Mouse (Mus musculus) midbrain, embryonic 14.5 days (tissue): ENCODE measurements around the gene Tpcn1. TPM values are rescaled to one million over a fixed set of nuclear protein-coding genes. Genes with fewer than 3 reads are reported as not detected.
A peak's percentile ranks its signal among the peaks of the same experiment; 100 is the strongest.

Source experiments
- ATAC-seq: fragments of 200-750 bp; cut with Nextera tagmentation; 2 replicates; pipeline ENCODE4 v1.8.0; 2017; ENCODE audit warnings: moderate number of reproducible peaks, moderate library complexity; ENCODE audit not compliant: low FRiP score, low TSS enrichment
- DNase-seq: peaks from one replicate; pipeline ENCODE4 v3.0.0-alpha.2; 2015
- H3K27ac ChIP-seq: fragments of 300-500 bp; sonication (generic); replicated peaks from 2 replicates; pipeline ENCODE4 v1.5.1; 2014; ENCODE audit warnings: mild to moderate bottlenecking, low read depth, low read length, moderate library complexity
- H3K27me3 ChIP-seq: fragments of 300-500 bp; sonication (generic); 2 replicates; pipeline ENCODE4 v1.6.1; 2014; ENCODE audit warnings: low read length, control low read depth, mixed read lengths; ENCODE audit not compliant: control insufficient read depth, insufficient read depth
- H3K36me3 ChIP-seq: fragments of 300-500 bp; sonication (generic); 2 replicates; pipeline ENCODE4 v1.6.1; 2014; ENCODE audit warnings: low read length, control low read depth; ENCODE audit not compliant: control insufficient read depth, insufficient read depth
- H3K4me1 ChIP-seq: fragments of 300-500 bp; sonication (generic); 2 replicates; pipeline ENCODE4 v1.6.1; 2014; ENCODE audit warnings: mild to moderate bottlenecking, antibody characterized with exemption, low read length, control low read depth; ENCODE audit not compliant: control insufficient read depth, insufficient read depth
- H3K4me2 ChIP-seq: fragments of 300-500 bp; sonication (generic); 2 replicates; pipeline ENCODE4 v1.6.1; 2014; ENCODE audit warnings: mild to moderate bottlenecking, low read length, moderate library complexity
- H3K4me3 ChIP-seq: fragments of 300-500 bp; sonication (generic); replicated peaks from 2 replicates; pipeline ENCODE4 v1.5.1; 2014; ENCODE audit warnings: low read depth, low read length
- H3K9ac ChIP-seq: fragments of 300-500 bp; sonication (generic); replicated peaks from 2 replicates; pipeline ENCODE4 v1.6.1; 2014; ENCODE audit warnings: mild to moderate bottlenecking, low read length, moderate library complexity
- H3K9me3 ChIP-seq: fragments of 300-500 bp; sonication (generic); 2 replicates; pipeline ENCODE4 v1.6.1; 2016; ENCODE audit warnings: low read length, control low read depth, mixed read lengths; ENCODE audit not compliant: control insufficient read depth
- WGBS: fragments of 180-500 bp; shearing (Covaris S2); extraction: QIAGEN DNeasy Blood & Tissue Kit; methylation state at CpG from one replicate; pipeline ENCODE4 v1.1.7; 2014; 5-methylcytosine and 5-hydroxymethylcytosine counted together
- polyA plus RNA-seq: library from polyadenylated mRNA; unstranded; fragments of >200 nt; fragmentation: Nextera tagmentation; extraction: Ambion mirVana; gene quantifications from 2 replicates; pipeline ENCODE4 v1.2.1, GENCODE M21; 2014

Tpcn1 gene
- polyA plus RNA-seq, 1 experiment from 2014 or later, result 12.2 TPM

DNA sequence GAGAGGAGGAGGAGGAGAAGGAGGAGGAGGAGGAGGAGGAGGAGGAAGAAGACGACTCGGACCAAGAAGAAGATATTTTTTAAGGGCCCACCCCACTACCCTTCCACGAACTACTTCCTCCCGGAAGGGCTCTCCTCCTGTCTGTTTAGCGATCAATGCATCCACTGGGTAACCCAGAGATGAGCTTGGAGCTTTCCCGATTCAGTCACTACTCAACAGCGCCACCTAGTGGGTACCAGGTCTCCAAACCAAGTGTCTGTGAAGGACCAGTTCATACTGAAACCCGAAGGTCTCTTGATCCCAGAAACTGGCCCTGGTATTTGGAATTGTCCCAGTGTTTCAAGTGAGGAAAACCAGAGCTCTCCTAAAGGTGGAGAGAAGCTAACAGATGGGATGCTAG lies 17.2 kb upstream of the Tpcn1 start:
- peaks cover 7% of the 10 kb centered on the region; the same call in 1 of the 2 replicates for H3K36me3 ChIP-seq
- H3K27me3 ChIP-seq, result no peaks in the 10 kb centered on the region
- peak overlapping the region; percentile 65 for H3K4me2 ChIP-seq
- H3K9ac ChIP-seq, result no peak overlapping the region; the same call in 1 of the 2 replicates
- no peaks in the 10 kb centered on the region for H3K9me3 ChIP-seq
- peaks cover 4% of the 10 kb centered on the region; the same call in 1 of the 2 replicates for H3K4me1 ChIP-seq
- 2% methylated on average over 8 of the region's 8 CpGs for WGBS
- ATAC-seq (peak; percentile 80), DNase-seq (peak; percentile 97)
- H3K27ac ChIP-seq, result peak overlapping the region; percentile 68
- peak overlapping the region; percentile 31 for H3K4me3 ChIP-seq

- peak; percentile 44 for DNase-seq
These were observed 16.8 kb upstream of the Tpcn1 start for GRCm38 (mm10) chr5:120605241-120605661.

GRCm38 (mm10) chr5:120604839-120605238 lies 16.4 kb upstream of the Tpcn1 start:
- Histone ChIP-seq H3K4me2 (peak overlapping the region; percentile 65), H3K27me3 (no peaks in the 10 kb centered on the region), H3K4me3 (peak overlapping the region; percentile 31; the same call in 1 of the 2 replicates), H3K9ac (no peak overlapping the region), H3K27ac (peak overlapping the region; percentile 68; the same call in 1 of the 2 replicates), H3K36me3 (peaks cover 7% of the 10 kb centered on the region; the same call in 1 of the 2 replicates), H3K9me3 (no peaks in the 10 kb centered on the region), H3K4me1 (peaks cover 4% of the 10 kb centered on the region; the same call in 1 of the 2 replicates)
- ATAC-seq, result peak; percentile 38; the same call in 1 of the 2 replicates
- DNase-seq, result peak; percentile 94
- 1% methylated on average over 6 of the region's 6 CpGs for WGBS

More at GRCm38 (mm10) chr5:120605241-120605661, 16.8 kb upstream of the Tpcn1 start:
- Histone ChIP-seq H3K36me3 (peaks cover 7% of the 10 kb centered on the region; the same call in 1 of the 2 replicates), H3K27ac (peak overlapping the region; percentile 68), H3K27me3 (no peaks in the 10 kb centered on the region), H3K4me2 (peak overlapping the region; percentile 65), H3K9me3 (no peaks in the 10 kb centered on the region), H3K4me1 (peaks cover 4% of the 10 kb centered on the region; the same call in 1 of the 2 replicates), H3K4me3 (peak overlapping the region; percentile 31), H3K9ac (peak overlapping the region; percentile 37; the same call in 1 of the 2 replicates)
- ATAC-seq, result peak; percentile 41; the same call in 1 of the 2 replicates
- 3% methylated on average over 10 of the region's 10 CpGs for WGBS

DNA sequence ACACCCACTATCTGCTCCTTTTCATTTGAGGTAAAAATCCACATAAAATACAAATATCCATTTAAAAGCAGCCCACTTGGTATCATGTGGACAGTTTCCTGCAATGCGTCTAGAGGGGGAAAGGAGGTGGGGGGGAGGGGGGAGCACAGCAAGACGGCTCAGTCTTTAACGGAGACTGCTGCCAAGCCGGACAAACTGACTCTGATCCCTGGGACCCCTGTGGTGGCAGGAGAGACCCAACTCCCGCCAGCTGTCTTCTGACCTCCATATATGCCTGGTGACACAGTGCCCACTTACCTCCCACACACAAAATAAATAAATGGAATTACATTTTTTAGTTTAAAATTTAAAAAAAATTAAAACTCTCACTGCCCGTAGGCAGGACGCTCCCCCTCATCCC lies 15.0 kb upstream of the Tpcn1 start:
- no peak for ATAC-seq
- no peak overlapping the region for H3K27ac ChIP-seq
- H3K36me3 ChIP-seq, result peaks cover 5% of the 10 kb centered on the region; the same call in 1 of the 2 replicates
- H3K4me1 ChIP-seq, result peaks cover 4% of the 10 kb centered on the region; the same call in 1 of the 2 replicates
- no peaks in the 10 kb centered on the region for H3K27me3 ChIP-seq
- H3K4me3 ChIP-seq, result no peak overlapping the region
- no peak for DNase-seq
- no peaks in the 10 kb centered on the region for H3K9me3 ChIP-seq
- 59% methylated on average over 7 of the region's 7 CpGs for WGBS
- H3K4me2 ChIP-seq, result no peak overlapping the region
- H3K9ac ChIP-seq, result no peak overlapping the region

- 91% methylated on average over 12 of the region's 12 CpGs for WGBS
- Histone ChIP-seq H3K9ac (no peak overlapping the region), H3K27me3 (no peaks in the 10 kb centered on the region), H3K9me3 (no peaks in the 10 kb centered on the region), H3K4me1 (peaks cover 4% of the 10 kb centered on the region; the same call in 1 of the 2 replicates), H3K27ac (no peak overlapping the region), H3K36me3 (no peaks in the 10 kb centered on the region), H3K4me3 (no peak overlapping the region), H3K4me2 (no peak overlapping the region)
- ATAC-seq, result no peak
- DNase-seq, result no peak
These were observed 13.7 kb upstream of the Tpcn1 start for GRCm38 (mm10) chr5:120602210-120602609.

GRCm38 (mm10) chr5:120600946-120601668 lies 12.6 kb upstream of the Tpcn1 start:
- H3K4me2 ChIP-seq, result no peak overlapping the region
- no peak overlapping the region for H3K4me3 ChIP-seq
- ATAC-seq (no peak), DNase-seq (no peak)
- H3K4me1 ChIP-seq, result peaks cover 4% of the 10 kb centered on the region; the same call in 1 of the 2 replicates
- H3K27ac ChIP-seq, result no peak overlapping the region
- WGBS, result 61% methylated on average over 11 of the region's 11 CpGs
- H3K36me3 ChIP-seq, result no peaks in the 10 kb centered on the region
- no peak overlapping the region for H3K9ac ChIP-seq
- H3K9me3 ChIP-seq, result no peaks in the 10 kb centered on the region
- H3K27me3 ChIP-seq, result no peaks in the 10 kb centered on the region

DNA sequence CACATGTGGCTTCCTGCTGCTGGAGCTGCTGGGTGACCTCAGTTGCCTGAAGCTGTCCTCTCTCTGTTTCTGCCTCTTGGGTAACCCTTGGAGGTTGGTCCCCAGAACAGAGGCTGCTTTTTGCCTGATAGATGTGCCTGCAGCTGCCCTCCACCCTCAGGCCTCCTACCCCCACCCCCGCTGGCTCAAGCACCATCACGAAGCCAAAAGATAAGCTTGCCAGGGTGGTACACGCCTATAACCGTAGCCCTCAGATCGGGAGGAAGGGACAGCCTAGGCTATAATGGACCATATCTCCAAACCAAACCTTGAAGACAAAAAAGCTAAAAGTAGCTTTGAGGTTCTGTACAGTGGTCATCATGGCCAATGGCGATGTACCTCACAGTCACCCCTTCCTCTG lies 11.2 kb upstream of the Tpcn1 start:
- no peaks in the 10 kb centered on the region for H3K9me3 ChIP-seq

DNA sequence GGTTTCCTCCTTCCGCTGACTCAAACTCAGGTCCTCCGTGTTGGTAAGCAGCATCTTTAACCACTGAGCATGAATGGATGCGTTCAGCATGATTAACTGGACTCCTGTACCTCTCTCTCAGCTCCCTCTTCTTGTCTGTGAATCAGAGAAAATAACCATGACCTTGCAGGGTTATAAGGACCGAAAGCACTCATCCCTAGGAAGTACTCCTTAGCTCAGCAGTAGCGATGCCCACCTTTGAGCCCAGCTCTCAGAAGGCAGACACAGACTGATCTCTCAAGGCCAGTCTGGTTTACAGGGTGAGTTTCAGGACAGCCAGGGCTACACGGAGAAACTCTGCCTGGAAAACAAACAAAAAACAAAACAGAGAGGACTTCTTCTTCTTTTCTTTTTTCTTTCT lies 6.0 kb upstream of the Tpcn1 start:
- H3K9me3 ChIP-seq, result no peaks in the 10 kb centered on the region
- no peak overlapping the region for H3K4me3 ChIP-seq
- 89% methylated on average over 6 of the region's 6 CpGs for WGBS
- H3K9ac ChIP-seq, result no peak overlapping the region
- H3K27ac ChIP-seq, result no peak overlapping the region
- DNase-seq, result no peak
- H3K4me1 ChIP-seq, result no peaks in the 10 kb centered on the region
- no peaks in the 10 kb centered on the region for H3K36me3 ChIP-seq
- no peak for ATAC-seq
- H3K4me2 ChIP-seq, result no peak overlapping the region
- no peaks in the 10 kb centered on the region for H3K27me3 ChIP-seq

More for the DNA sequence above, 11.2 kb upstream of the Tpcn1 start:
- WGBS, result 91% methylated on average over 6 of the region's 6 CpGs
- no peak for ATAC-seq
- DNase-seq, result no peak
- no peak overlapping the region for H3K4me3 ChIP-seq
- H3K9ac ChIP-seq, result no peak overlapping the region
- no peak overlapping the region for H3K27ac ChIP-seq
- no peaks in the 10 kb centered on the region for H3K36me3 ChIP-seq
- H3K4me2 ChIP-seq, result no peak overlapping the region
- H3K27me3 ChIP-seq, result no peaks in the 10 kb centered on the region
- no peaks in the 10 kb centered on the region for H3K4me1 ChIP-seq
